Mouse (Mus musculus): ENCODE results near the gene Ncapd3. TPM values are rescaled to one million over a fixed set of nuclear protein-coding genes. Genes with fewer than 3 reads are reported as not detected.

Ncapd3 gene
- total and polyA plus RNA-seq, 3 experiments, result 29.9 to 39.2 (median 33.7) TPM

GRCm38 (mm10) chr9:27140432-27141065 is 110.6 kb downstream of the Ncapd3 start:
- no peak overlapping the region for H3K27ac ChIP-seq (ENCODE audit: insufficient read depth, low read depth)
- no peaks in the 10 kb centered on the region for H3K79me2 ChIP-seq (replicated peaks; ENCODE audit: control insufficient read depth, extremely low read depth, insufficient read depth, poor library complexity, severe bottlenecking)
- H3K9me3 ChIP-seq (replicated peaks; ENCODE audit: low read length), result no peaks in the 10 kb centered on the region
- no peaks in the 10 kb centered on the region for H3K27me3 ChIP-seq (replicated peaks)
- no peak overlapping the region for H3K9ac ChIP-seq (ENCODE audit: insufficient read depth, low read depth)
- no peaks in the 10 kb centered on the region for H3K36me3 ChIP-seq (replicated peaks in 1 of 2; ENCODE audit: control insufficient read depth in 1 of 2, insufficient read depth in 1 of 2, low read length in 1 of 2)
- DNase-seq (ENCODE audit: extremely low read depth), result no peak
- TF ChIP-seq EP300 (IDR thresholded peaks at IDR 0.05; ENCODE audit: low read length), result no peak
- TF ChIP-seq SMC3 (IDR thresholded peaks at IDR 0.05; ENCODE audit: low read depth, low read length), result no peak
- no peak for TF ChIP-seq TCF12 (IDR thresholded peaks at IDR 0.05; ENCODE audit: low read depth, low read length)
- TF ChIP-seq MXI1 (IDR thresholded peaks at IDR 0.05; ENCODE audit: low read depth, low read length), result no peak
- TF ChIP-seq ZMIZ1 (IDR thresholded peaks at IDR 0.05; ENCODE audit: low read depth, low read length), result no peak
- TF ChIP-seq JUN (IDR thresholded peaks at IDR 0.05; ENCODE audit: insufficient read depth, low read depth, low read length), result no peak
- TF ChIP-seq SIN3A (IDR thresholded peaks at IDR 0.05; ENCODE audit: low read length), result no peak
- TF ChIP-seq CHD2 (IDR thresholded peaks at IDR 0.05; ENCODE audit: low read length), result no peak
- TF ChIP-seq ETS1 (conservative IDR thresholded peaks at IDR 0.05; ENCODE audit: low read depth, low read length), result no peak
- TF ChIP-seq POLR2AphosphoS2 (IDR thresholded peaks at IDR 0.05; ENCODE audit: low read depth, low read length), result no peak
- TF ChIP-seq PAX5 (IDR thresholded peaks at IDR 0.05; ENCODE audit: low read length), result no peak
- no peak for TF ChIP-seq NRF1 (IDR thresholded peaks at IDR 0.05; ENCODE audit: low read depth, low read length)
- TF ChIP-seq ZNF384 (IDR thresholded peaks at IDR 0.05; ENCODE audit: low read depth, low read length), result no peak
- no peak for TF ChIP-seq E2F4 (IDR thresholded peaks at IDR 0.05; ENCODE audit: insufficient replicate concordance, low read depth, low read length)
- in situ Hi-C loops (cut with MboI; ENCODE audit: low pct_ligation_motif_present, low pct_unique_long_range_greater_than_20kb, low sequenced_read_pairs), result no loop called here
- dilution Hi-C loops (cut with MboI; ENCODE audit: extremely low pct_ligation_motif_present, extremely low pct_unique_long_range_greater_than_20kb, low sequenced_read_pairs), result no loop called here
- H3K4me3 ChIP-seq (replicated peaks in 1 of 3; ENCODE audit: low read depth in 2 of 3, low read length in 2 of 3, poor library complexity in 1 of 3), result no peak overlapping the region
- H3K4me2 ChIP-seq (ENCODE audit: insufficient read depth, low read depth, poor library complexity, severe bottlenecking), result no peak overlapping the region
- H3K4me1 ChIP-seq (ENCODE audit: control insufficient read depth in 1 of 2, insufficient read depth in 2 of 2), result no peaks in the 10 kb centered on the region

GRCm38 (mm10) chr9:27144271-27144840 is 114.4 kb downstream of the Ncapd3 start:
- H3K27me3 ChIP-seq (replicated peaks), result no peaks in the 10 kb centered on the region
- dilution Hi-C loops (cut with MboI; ENCODE audit: extremely low pct_ligation_motif_present, extremely low pct_unique_long_range_greater_than_20kb, low sequenced_read_pairs) (no loop called here), in situ Hi-C loops (cut with MboI; ENCODE audit: low pct_ligation_motif_present, low pct_unique_long_range_greater_than_20kb, low sequenced_read_pairs) (no loop called here)
- no peak overlapping the region for H3K4me2 ChIP-seq (ENCODE audit: insufficient read depth, low read depth, poor library complexity, severe bottlenecking)
- no peaks in the 10 kb centered on the region for H3K79me2 ChIP-seq (replicated peaks; ENCODE audit: control insufficient read depth, extremely low read depth, insufficient read depth, poor library complexity, severe bottlenecking)
- no peaks in the 10 kb centered on the region for H3K4me1 ChIP-seq (ENCODE audit: control insufficient read depth in 1 of 2, insufficient read depth in 2 of 2)
- no peak for DNase-seq (ENCODE audit: extremely low read depth)
- no peak for TF ChIP-seq ZMIZ1 (IDR thresholded peaks at IDR 0.05; ENCODE audit: low read depth, low read length)
- no peak for TF ChIP-seq MAX (IDR thresholded peaks at IDR 0.05; ENCODE audit: low read length)
- TF ChIP-seq BHLHE40 (IDR thresholded peaks at IDR 0.05; ENCODE audit: low read depth, low read length), result no peak
- no peak for TF ChIP-seq HCFC1 (IDR thresholded peaks at IDR 0.05; ENCODE audit: low read depth, low read length)
- no peak for TF ChIP-seq MXI1 (IDR thresholded peaks at IDR 0.05; ENCODE audit: low read depth, low read length)
- TF ChIP-seq CHD2 (IDR thresholded peaks at IDR 0.05; ENCODE audit: low read length), result no peak
- no peak for TF ChIP-seq EP300 (IDR thresholded peaks at IDR 0.05; ENCODE audit: low read length)
- TF ChIP-seq JUN (IDR thresholded peaks at IDR 0.05; ENCODE audit: insufficient read depth, low read depth, low read length), result no peak
- no peaks in the 10 kb centered on the region for H3K36me3 ChIP-seq (replicated peaks in 1 of 2; ENCODE audit: control insufficient read depth in 1 of 2, insufficient read depth in 1 of 2, low read length in 1 of 2)
- no peak overlapping the region for H3K4me3 ChIP-seq (replicated peaks in 1 of 3; ENCODE audit: low read depth in 2 of 3, low read length in 2 of 3, poor library complexity in 1 of 3)
- no peak overlapping the region for H3K9ac ChIP-seq (ENCODE audit: insufficient read depth, low read depth)
- H3K27ac ChIP-seq (ENCODE audit: insufficient read depth, low read depth), result no peak overlapping the region
- H3K9me3 ChIP-seq (replicated peaks; ENCODE audit: low read length), result no peaks in the 10 kb centered on the region

Other genes starting within 250 kb of the Ncapd3 start
- gene Glb1l2, start 223.7 kb upstream of the Ncapd3 start, total RNA-seq (2012; rRNA removed), result not detected in 2 replicates
- not detected in 2 replicates for gene Glb1l2, start 223.7 kb upstream of the Ncapd3 start, total RNA-seq (2014; rRNA removed)
- gene Glb1l2, start 223.7 kb upstream of the Ncapd3 start, polyA plus RNA-seq (2012; ENCODE audit: insufficient read length, low read depth), result not detected in 2 replicates
- not detected in 2 replicates for gene Glb1l3, start 169.3 kb upstream of the Ncapd3 start, total RNA-seq (2012; rRNA removed)
- gene Glb1l3, start 169.3 kb upstream of the Ncapd3 start, total RNA-seq (2014; rRNA removed), result not detected in 2 replicates
- not detected in 2 replicates for gene Glb1l3, start 169.3 kb upstream of the Ncapd3 start, polyA plus RNA-seq (2012; ENCODE audit: insufficient read length, low read depth)
- 5.1 and 10.6 TPM in 2 replicates for gene Gm1110, start 107.1 kb upstream of the Ncapd3 start, total RNA-seq (2012; rRNA removed)
- gene Gm1110, start 107.1 kb upstream of the Ncapd3 start, total RNA-seq (2014; rRNA removed), result 0.35 TPM in 1 of 2 replicates, not detected in the other
- gene Gm1110, start 107.1 kb upstream of the Ncapd3 start, polyA plus RNA-seq (2012; ENCODE audit: insufficient read length, low read depth), result 0.27 TPM in 1 of 2 replicates, not detected in the other
- gene Acad8, start 30.6 kb upstream of the Ncapd3 start, total RNA-seq (2012; rRNA removed), result 22.8 and 24.7 TPM in 2 replicates
- gene Acad8, start 30.6 kb upstream of the Ncapd3 start, total RNA-seq (2014; rRNA removed), result 21.7 and 26.7 TPM in 2 replicates
- 13.7 and 18.8 TPM in 2 replicates for gene Acad8, start 30.6 kb upstream of the Ncapd3 start, polyA plus RNA-seq (2012; ENCODE audit: insufficient read length, low read depth)
- 150 and 176 TPM in 2 replicates for gene Thyn1, start 30.5 kb upstream of the Ncapd3 start, total RNA-seq (2012; rRNA removed)
- 203 and 230 TPM in 2 replicates for gene Thyn1, start 30.5 kb upstream of the Ncapd3 start, total RNA-seq (2014; rRNA removed)
- 141 and 151 TPM in 2 replicates for gene Thyn1, start 30.5 kb upstream of the Ncapd3 start, polyA plus RNA-seq (2012; ENCODE audit: insufficient read length, low read depth)
- gene Vps26b, start 110 bp upstream of the Ncapd3 start, total RNA-seq (2012; rRNA removed), result 30.5 and 33.8 TPM in 2 replicates
- gene Vps26b, start 110 bp upstream of the Ncapd3 start, total RNA-seq (2014; rRNA removed), result 21.0 and 22.3 TPM in 2 replicates
- 16.6 and 17.7 TPM in 2 replicates for gene Vps26b, start 110 bp upstream of the Ncapd3 start, polyA plus RNA-seq (2012; ENCODE audit: insufficient read length, low read depth)
- 0.13 and 0.17 TPM in 2 replicates for gene Jam3, start 125.2 kb downstream of the Ncapd3 start, total RNA-seq (2012; rRNA removed)
- 0.57 and 0.72 TPM in 2 replicates for gene Jam3, start 125.2 kb downstream of the Ncapd3 start, total RNA-seq (2014; rRNA removed)
- gene Jam3, start 125.2 kb downstream of the Ncapd3 start, polyA plus RNA-seq (2012; ENCODE audit: insufficient read length, low read depth), result 1.7 and 2.0 TPM in 2 replicates